Mouse (Mus musculus): ENCODE measurements around the gene Zfp51. TPM values are rescaled to one million over a fixed set of nuclear protein-coding genes. Genes with fewer than 3 reads are reported as not detected.
"Not testable (repeated sequence)": the region's sequence is repeated elsewhere in the genome, so short reads cannot be mapped to it uniquely, and the experiment has no call there.

Gene Zfp51
- 9.8 and 11.6 TPM in 2 replicates for polyA plus RNA-seq (2014; fragmentation: Nextera tagmentation; extraction: Ambion mirVana)

- peak within 1 kb of the TSS; percentile 72 for H3K4me2 ChIP-seq (ENCODE audit: low read length)
- H3K9me3 ChIP-seq (ENCODE audit: control insufficient read depth, low read length), result no peaks in the 10 kb centered on the region
- peaks cover 9% of the 10 kb centered on the region; the same call in 1 of the 2 replicates for H3K36me3 ChIP-seq (ENCODE audit: control insufficient read depth, insufficient read depth, low read length)
- H3K4me1 ChIP-seq (ENCODE audit: control insufficient read depth in 2 of 2, insufficient read depth in 2 of 2, low read length in 2 of 2), result peaks cover 2 to 7% of the 10 kb centered on the region in 2 experiments; a peak in 3 of 4 replicates
- no peaks in the 10 kb centered on the region for H3K27me3 ChIP-seq (ENCODE audit: control insufficient read depth, insufficient read depth, low read length)
- ATAC-seq (ENCODE audit: insufficient number of reproducible peaks, insufficient read depth, low FRiP score, low read depth), result peak; percentile 100
- H3K9ac ChIP-seq (ENCODE audit: low read length), result peak within 1 kb of the TSS; percentile 62
- peak within 1 kb of the TSS; percentile 85 to 89 for H3K27ac ChIP-seq (replicated peaks in 1 of 2; ENCODE audit: control insufficient read depth in 1 of 2, insufficient read depth in 1 of 2, low read depth in 2 of 2, low read length in 2 of 2)
- WGBS, result under 1% methylated on average over 26 of the region's 26 CpGs
- peak within 1 kb of the TSS; percentile 74 to 87 for H3K4me3 ChIP-seq (ENCODE audit: control insufficient read depth in 1 of 2, insufficient read depth in 1 of 2, low read depth in 1 of 2, low read length in 2 of 2)
Observed at GRCm38 (mm10) chr17:21450138-21450704, at the start of gene Zfp51. TSS of gene Zfp51 (plus strand) at chr17:21450374.

DNA sequence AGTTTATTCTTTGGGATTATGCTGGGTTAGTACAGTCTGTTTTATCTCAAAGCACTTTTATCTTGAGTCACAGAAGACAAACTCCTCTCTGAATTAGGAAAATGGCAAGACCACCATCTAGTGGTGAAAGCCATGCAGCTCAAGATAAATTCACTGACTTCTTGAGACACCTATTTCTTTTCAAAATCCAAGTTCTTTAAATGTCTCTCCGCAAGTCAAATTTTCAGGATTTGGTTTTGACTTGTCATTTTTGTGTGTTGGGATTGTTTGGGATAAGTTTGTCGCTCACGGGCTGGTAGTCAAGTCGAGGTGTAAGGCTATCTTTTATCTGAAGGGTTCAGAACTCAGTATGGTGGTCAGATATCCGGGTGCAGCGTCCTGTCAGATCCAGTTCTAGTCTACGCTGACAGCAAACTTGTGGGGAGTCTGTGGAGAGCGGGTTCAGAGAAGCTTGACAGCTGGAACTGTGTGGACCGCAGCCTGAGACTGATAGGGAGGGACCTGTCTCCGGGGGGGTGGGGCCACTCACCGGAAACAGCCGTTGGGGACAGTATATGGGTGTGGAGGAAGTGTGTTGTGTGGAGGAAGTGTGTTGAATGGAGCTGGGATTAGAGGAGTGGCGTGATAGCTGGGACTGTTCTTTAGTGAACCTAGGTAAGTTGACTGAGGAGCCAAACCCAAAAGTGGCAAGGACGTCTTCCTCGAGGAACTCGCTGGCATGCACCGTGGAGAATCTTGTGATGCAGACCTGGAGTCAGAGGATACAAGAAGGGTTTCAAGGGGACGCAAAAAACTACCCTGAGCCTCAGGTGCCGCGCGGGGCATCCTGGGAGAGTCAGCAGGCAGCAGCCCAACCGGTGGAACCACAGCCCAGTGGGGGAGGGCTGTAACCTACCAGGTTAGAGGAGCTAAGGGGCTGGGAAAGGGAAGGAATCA is 27.2 kb upstream of the Zfp51 start, which contains the start of gene Zfp54:
TSS of gene Zfp54 (plus strand) at position 564 of the 936 bp plus-strand sequence.
- Histone ChIP-seq H3K9ac (ENCODE audit: low read length) (peak within 1 kb of the TSS; percentile 70), H3K9me3 (ENCODE audit: control insufficient read depth, low read length) (no peaks in the 10 kb centered on the region), H3K4me3 (ENCODE audit: control insufficient read depth in 1 of 2, insufficient read depth in 1 of 2, low read depth in 1 of 2, low read length in 2 of 2) (peak within 1 kb of the TSS; percentile 51 to 58), H3K27ac (replicated peaks in 1 of 2; ENCODE audit: control insufficient read depth in 1 of 2, insufficient read depth in 1 of 2, low read depth in 2 of 2, low read length in 2 of 2) (peak within 1 kb of the TSS; percentile 46 to 72; a peak in 3 of 4 replicates), H3K4me2 (ENCODE audit: low read length) (peak within 1 kb of the TSS; percentile 93), H3K27me3 (ENCODE audit: control insufficient read depth, insufficient read depth, low read length) (no peaks in the 10 kb centered on the region), H3K36me3 (ENCODE audit: control insufficient read depth, insufficient read depth, low read length) (no peaks in the 10 kb centered on the region), H3K4me1 (ENCODE audit: control insufficient read depth in 2 of 2, insufficient read depth in 2 of 2, low read length in 2 of 2) (no peaks in the 10 kb centered on the region)
- WGBS, result under 1% methylated on average over 22 of the region's 22 CpGs
- ATAC-seq (ENCODE audit: insufficient number of reproducible peaks, insufficient read depth, low FRiP score, low read depth), result peak; percentile 100

DNA sequence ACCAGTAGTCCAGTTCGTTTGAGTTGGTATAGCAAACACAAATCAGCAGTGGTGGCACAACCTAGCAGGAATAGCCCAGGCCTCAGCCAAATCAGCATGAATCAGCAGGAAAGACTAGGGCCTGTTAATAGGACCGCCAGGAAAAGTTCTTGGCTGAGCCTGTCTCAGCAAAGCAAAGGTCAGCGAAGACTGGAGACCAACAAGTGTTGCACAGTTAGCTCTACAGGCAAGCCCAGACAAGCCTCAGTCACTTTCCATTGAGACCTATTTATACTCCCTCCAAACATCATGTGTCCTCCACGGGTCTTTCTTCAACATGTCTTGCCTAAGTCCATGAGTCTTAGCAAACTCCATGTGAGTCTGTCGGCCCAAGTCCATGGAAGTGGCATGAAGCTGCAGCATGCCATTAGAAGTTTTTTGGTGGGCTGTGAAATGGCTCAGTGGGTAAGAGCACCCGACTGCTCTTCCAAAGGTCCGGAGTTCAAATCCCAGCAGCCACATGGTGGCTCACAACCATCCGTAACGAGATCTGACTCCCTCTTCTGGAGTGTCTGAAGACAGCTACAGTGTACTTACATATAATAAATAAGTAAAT is 11.3 kb upstream of the Zfp51 start:
- not testable (repeated sequence) for H3K9me3 ChIP-seq (ENCODE audit: control insufficient read depth, low read length); H3K9ac ChIP-seq (ENCODE audit: low read length); ATAC-seq (ENCODE audit: insufficient number of reproducible peaks, insufficient read depth, low FRiP score, low read depth); H3K27ac ChIP-seq (replicated peaks in 1 of 2; ENCODE audit: control insufficient read depth in 1 of 2, insufficient read depth in 1 of 2, low read depth in 2 of 2, low read length in 2 of 2); H3K27me3 ChIP-seq (ENCODE audit: control insufficient read depth, insufficient read depth, low read length); H3K36me3 ChIP-seq (ENCODE audit: control insufficient read depth, insufficient read depth, low read length); H3K4me3 ChIP-seq (ENCODE audit: control insufficient read depth in 1 of 2, insufficient read depth in 1 of 2, low read depth in 1 of 2, low read length in 2 of 2); H3K4me2 ChIP-seq (ENCODE audit: low read length); H3K4me1 ChIP-seq (ENCODE audit: control insufficient read depth in 2 of 2, insufficient read depth in 2 of 2, low read length in 2 of 2)
- whole genome bisulfite sequencing, result 73% methylated on average over 9 of the region's 9 CpGs

DNA sequence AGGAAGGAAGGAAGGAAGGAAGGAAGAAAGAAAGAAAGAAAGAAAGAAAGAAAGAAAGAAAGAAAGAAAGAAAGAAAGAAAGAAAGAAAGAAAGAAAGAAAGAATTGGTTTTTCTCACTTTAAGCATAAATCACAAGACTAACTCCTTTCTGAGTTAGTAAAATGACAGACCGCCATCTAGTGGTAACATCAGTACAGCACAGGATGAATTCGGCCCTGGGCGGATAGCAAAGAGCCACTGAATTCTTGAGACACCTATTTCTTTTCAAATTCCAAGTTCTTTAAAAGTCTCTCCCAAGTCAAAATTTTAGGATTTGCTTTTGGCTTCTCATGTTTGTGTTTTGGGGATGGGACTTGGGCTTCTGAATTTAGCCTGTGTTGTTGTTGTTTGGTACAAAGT is 505 bp upstream of the Zfp51 start:
- Histone ChIP-seq H3K4me3 (ENCODE audit: control insufficient read depth in 1 of 2, insufficient read depth in 1 of 2, low read depth in 1 of 2, low read length in 2 of 2) (peak overlapping the region; percentile 74 to 87), H3K27ac (replicated peaks in 1 of 2; ENCODE audit: control insufficient read depth in 1 of 2, insufficient read depth in 1 of 2, low read depth in 2 of 2, low read length in 2 of 2) (peak overlapping the region; percentile 78 to 85), H3K4me1 (ENCODE audit: control insufficient read depth in 2 of 2, insufficient read depth in 2 of 2, low read length in 2 of 2) (peaks cover 2 to 7% of the 10 kb centered on the region in 2 experiments; a peak in 3 of 4 replicates), H3K27me3 (ENCODE audit: control insufficient read depth, insufficient read depth, low read length) (no peaks in the 10 kb centered on the region), H3K36me3 (ENCODE audit: control insufficient read depth, insufficient read depth, low read length) (peaks cover 9% of the 10 kb centered on the region; the same call in 1 of the 2 replicates), H3K4me2 (ENCODE audit: low read length) (peak overlapping the region; percentile 72), H3K9me3 (ENCODE audit: control insufficient read depth, low read length) (no peaks in the 10 kb centered on the region), H3K9ac (ENCODE audit: low read length) (peak overlapping the region; percentile 62)
- WGBS, result 1% methylated on average over 3 of the region's 3 CpGs
- ATAC-seq (ENCODE audit: insufficient number of reproducible peaks, insufficient read depth, low FRiP score, low read depth), result peak; percentile 73

DNA sequence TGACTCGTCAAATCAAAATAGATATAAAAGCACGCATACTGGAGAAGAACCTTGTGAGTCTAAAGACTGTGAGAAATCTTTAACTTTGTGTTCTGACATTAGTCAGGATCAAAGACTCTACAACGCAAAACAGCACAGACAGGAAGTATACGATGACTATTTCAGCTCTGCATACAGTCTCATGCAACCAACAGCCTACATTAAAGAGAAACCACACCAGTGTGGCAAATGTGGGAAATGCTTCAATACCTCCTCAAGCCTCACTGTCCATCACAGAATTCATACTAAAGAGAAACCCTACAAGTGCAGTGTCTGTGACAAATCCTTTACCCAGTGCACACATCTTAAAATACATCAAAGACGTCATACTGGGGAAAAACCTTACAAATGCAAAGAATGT is 13.4 kb downstream of the Zfp51 start:
- 91% methylated on average over 5 of the region's 5 CpGs for whole genome bisulfite sequencing
- H3K36me3 ChIP-seq (ENCODE audit: control insufficient read depth, insufficient read depth, low read length), result peaks cover 60% of the 10 kb centered on the region
- no peaks in the 10 kb centered on the region for H3K27me3 ChIP-seq (ENCODE audit: control insufficient read depth, insufficient read depth, low read length)
- no peaks in the 10 kb centered on the region for H3K9me3 ChIP-seq (ENCODE audit: control insufficient read depth, low read length)
- no peak overlapping the region for H3K4me2 ChIP-seq (ENCODE audit: low read length)
- ATAC-seq (ENCODE audit: insufficient number of reproducible peaks, insufficient read depth, low FRiP score, low read depth), result no peak
- no peaks in the 10 kb centered on the region for H3K4me1 ChIP-seq (ENCODE audit: control insufficient read depth in 2 of 2, insufficient read depth in 2 of 2, low read length in 2 of 2)
- no peak overlapping the region for H3K9ac ChIP-seq (ENCODE audit: low read length)
- H3K4me3 ChIP-seq (ENCODE audit: control insufficient read depth in 1 of 2, insufficient read depth in 1 of 2, low read depth in 1 of 2, low read length in 2 of 2), result no peak overlapping the region
- no peak overlapping the region for H3K27ac ChIP-seq (replicated peaks in 1 of 2; ENCODE audit: control insufficient read depth in 1 of 2, insufficient read depth in 1 of 2, low read depth in 2 of 2, low read length in 2 of 2)

- H3K36me3 ChIP-seq (ENCODE audit: control insufficient read depth, insufficient read depth, low read length), result no peaks in the 10 kb centered on the region
- H3K4me2 ChIP-seq (ENCODE audit: low read length), result no peak overlapping the region
Observed at GRCm38 (mm10) chr17:21472032-21472652, 22.0 kb downstream of the Zfp51 start.

More at GRCm38 (mm10) chr17:21472032-21472652, 22.0 kb downstream of the Zfp51 start:
- H3K27ac ChIP-seq (replicated peaks in 1 of 2; ENCODE audit: control insufficient read depth in 1 of 2, insufficient read depth in 1 of 2, low read depth in 2 of 2, low read length in 2 of 2), result no peak overlapping the region
- no peak overlapping the region for H3K9ac ChIP-seq (ENCODE audit: low read length)
- no peaks in the 10 kb centered on the region for H3K27me3 ChIP-seq (ENCODE audit: control insufficient read depth, insufficient read depth, low read length)
- no peak for ATAC-seq (ENCODE audit: insufficient number of reproducible peaks, insufficient read depth, low FRiP score, low read depth)
- no peak overlapping the region for H3K4me3 ChIP-seq (ENCODE audit: control insufficient read depth in 1 of 2, insufficient read depth in 1 of 2, low read depth in 1 of 2, low read length in 2 of 2)
- WGBS, result 40% methylated on average over 3 of the region's 3 CpGs
- H3K9me3 ChIP-seq (ENCODE audit: control insufficient read depth, low read length), result no peaks in the 10 kb centered on the region
- peaks cover 0 to 11% of the 10 kb centered on the region in 2 experiments; a peak in 2 of 4 replicates for H3K4me1 ChIP-seq (ENCODE audit: control insufficient read depth in 2 of 2, insufficient read depth in 2 of 2, low read length in 2 of 2)
